Mouse (Mus musculus): ENCODE results near the gene Spty2d1.
"Not testable (repeated sequence)": the region's sequence is repeated elsewhere in the genome, so short reads cannot be mapped to it uniquely, and the experiment has no call there.

Spty2d1 gene

GRCm38 (mm10) chr7:47008168-47008993, at the start of gene Spty2d1:
Gene Spty2d1, minus strand, starts transcription at chr7:47008411.
- in situ Hi-C loops (cut with MboI; ENCODE audit: low sequenced_read_pairs) = no loop called here

DNA sequence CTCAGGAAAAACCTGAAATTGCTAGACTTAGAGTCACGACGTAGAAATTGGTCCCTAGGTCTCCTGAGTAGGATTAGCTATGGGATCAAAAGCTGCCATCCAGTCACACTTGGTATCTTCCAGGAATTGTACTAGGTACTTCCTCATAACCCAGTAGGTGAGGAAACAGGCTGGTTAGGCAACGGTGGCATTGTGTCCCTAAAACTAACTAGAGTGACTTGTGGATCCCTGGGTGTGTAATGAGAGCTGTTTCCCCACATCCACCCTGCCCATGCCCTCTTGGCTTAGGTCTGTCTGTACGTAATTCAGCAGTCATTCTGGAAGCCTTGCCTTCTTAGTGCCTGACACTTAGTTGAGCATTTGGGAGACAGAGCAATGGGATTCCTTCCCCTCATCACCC, 48.1 kb upstream of the Spty2d1 start:
- in situ Hi-C loops (cut with MboI; ENCODE audit: low sequenced_read_pairs) = no loop called here

DNA sequence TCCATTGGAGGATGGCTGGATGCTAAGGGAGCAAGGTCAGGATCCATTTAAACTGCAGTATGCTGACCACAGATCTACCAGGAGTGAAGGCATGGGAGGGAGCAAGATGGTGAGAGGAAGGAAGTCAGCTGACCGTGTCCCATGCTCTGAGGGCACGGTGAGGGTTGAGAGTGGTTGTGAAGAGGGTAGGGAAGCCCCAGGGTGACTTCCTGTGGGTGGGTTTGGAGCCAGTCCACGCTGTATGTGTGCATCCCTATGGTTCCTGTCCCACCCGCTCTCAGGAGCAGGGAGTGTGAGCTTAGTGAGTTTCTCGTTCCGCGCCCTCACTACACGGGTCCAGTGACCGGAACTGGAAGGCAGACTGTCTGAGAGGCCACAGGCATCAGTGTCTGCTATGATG, 47.5 kb upstream of the Spty2d1 start:
- in situ Hi-C loops (cut with MboI; ENCODE audit: low sequenced_read_pairs) = no loop called here

DNA sequence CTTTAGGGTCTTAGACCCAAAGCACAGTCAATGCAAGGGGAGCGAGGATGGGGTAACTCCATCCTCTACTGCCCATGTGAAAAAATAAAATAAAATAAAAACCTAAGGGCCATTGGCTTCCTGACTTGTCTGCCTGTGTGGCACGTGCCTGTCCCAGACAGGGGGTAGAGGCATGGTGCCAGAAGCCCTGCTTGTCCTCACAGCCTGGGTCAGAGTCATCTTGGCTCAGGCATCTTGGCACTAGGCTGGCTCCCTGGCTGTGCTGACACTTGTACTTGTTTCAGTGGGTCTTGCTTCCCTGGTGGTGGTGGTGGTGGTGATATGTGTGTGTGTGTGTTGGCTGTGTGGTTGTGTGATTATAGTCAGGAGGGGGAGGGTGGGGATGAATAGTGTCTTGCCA, 46.5 kb upstream of the Spty2d1 start:
- in situ Hi-C loops (cut with MboI; ENCODE audit: low sequenced_read_pairs) = no loop called here

GRCm38 (mm10) chr7:47053287-47053686, 45.1 kb upstream of the Spty2d1 start:
- in situ Hi-C loops (cut with MboI; ENCODE audit: low sequenced_read_pairs) = no loop called here

- in situ Hi-C loops (cut with MboI; ENCODE audit: low sequenced_read_pairs) = no loop called here
These were observed 44.1 kb upstream of the Spty2d1 start for GRCm38 (mm10) chr7:47052276-47052675.

- in situ Hi-C loops (cut with MboI; ENCODE audit: low sequenced_read_pairs) = no loop called here
These were observed 43.4 kb upstream of the Spty2d1 start for GRCm38 (mm10) chr7:47051404-47052151.

- in situ Hi-C loops (cut with MboI; ENCODE audit: low sequenced_read_pairs) = no loop called here
These were observed 42.6 kb upstream of the Spty2d1 start for GRCm38 (mm10) chr7:47050766-47051165.

DNA sequence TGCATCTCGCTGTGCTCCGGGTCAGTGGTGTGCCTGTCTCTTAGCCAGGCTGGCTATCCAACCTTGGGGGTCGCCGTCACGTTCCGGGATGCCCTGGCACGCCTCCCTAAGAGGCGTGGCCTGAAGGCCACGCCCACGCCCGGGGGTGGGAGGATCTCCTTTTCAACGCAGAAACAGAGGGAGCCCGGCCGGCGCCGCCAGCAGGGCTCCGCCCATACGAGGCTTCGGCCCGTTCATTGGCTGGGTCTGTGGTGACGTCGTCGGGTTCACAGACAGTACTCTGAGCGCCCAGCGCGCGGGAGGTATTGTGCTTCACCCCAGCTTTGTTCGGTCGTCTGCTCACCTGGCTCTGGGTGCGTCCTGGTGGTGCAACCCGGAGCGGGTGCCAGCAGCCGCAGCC, 42.2 kb upstream of the Spty2d1 start, which contains the start of gene Tmem86a:
Gene Tmem86a, plus strand, starts transcription at position 236 of the 400 bp plus-strand sequence.
- in situ Hi-C loops (cut with MboI; ENCODE audit: low sequenced_read_pairs) = no loop called here

DNA sequence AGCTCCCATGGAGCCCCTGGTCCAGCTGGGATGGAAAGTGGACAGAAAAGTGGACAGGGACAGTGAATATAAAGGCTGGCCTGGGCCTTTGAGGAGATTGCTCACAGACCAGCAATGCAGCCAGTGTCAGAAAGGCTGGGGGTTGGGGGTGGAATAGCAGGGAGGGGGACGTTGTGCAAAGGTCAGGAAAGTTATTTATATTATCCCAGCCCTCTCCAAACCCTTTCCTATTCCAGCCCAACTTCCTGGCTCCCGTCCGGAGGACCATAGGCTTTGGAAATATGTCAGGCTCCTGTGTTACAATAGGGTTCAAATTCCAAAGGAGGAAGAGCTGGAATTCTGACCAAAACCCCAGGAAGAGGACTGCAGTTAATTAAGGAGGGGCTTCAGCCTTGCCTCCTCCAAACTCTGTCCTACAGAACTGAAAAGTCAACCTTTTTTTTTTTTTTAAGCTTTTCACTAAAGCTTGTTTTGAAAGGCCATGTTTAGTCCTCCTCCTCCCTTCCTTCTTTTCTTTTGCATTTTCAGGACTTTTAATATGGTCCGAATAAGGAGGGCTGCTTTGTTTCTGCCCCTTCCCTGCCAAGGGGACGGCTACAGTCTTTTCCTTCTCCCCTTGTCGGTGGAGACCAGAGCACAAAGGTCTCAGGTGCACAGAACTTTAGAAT, 34.7 kb upstream of the Spty2d1 start:
- in situ Hi-C loops (cut with MboI; ENCODE audit: low sequenced_read_pairs) = no loop called here

- in situ Hi-C loops (cut with MboI; ENCODE audit: low sequenced_read_pairs) = no loop called here
These were observed 33.9 kb upstream of the Spty2d1 start for GRCm38 (mm10) chr7:47042121-47042520.

DNA sequence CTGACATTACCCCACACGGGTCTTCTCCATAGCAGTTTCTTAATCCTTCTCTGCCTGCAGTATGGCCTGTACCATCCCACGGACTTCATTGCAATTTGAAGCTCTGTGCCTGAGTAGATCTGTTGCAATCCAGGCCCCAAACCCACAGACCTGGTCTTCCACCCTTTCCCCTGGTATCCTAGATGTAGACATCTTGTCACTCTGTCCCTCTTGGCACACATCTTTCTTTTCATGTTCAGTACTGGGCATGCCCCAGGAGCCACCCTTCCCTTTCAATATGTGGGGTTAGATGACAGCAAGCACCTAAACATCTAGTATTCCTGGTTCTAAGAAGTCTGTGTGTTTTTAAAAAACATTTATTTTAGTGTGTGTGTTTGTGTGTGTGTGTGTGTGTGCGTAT, 33.5 kb upstream of the Spty2d1 start:
- in situ Hi-C loops (cut with MboI; ENCODE audit: low sequenced_read_pairs) = no loop called here

DNA sequence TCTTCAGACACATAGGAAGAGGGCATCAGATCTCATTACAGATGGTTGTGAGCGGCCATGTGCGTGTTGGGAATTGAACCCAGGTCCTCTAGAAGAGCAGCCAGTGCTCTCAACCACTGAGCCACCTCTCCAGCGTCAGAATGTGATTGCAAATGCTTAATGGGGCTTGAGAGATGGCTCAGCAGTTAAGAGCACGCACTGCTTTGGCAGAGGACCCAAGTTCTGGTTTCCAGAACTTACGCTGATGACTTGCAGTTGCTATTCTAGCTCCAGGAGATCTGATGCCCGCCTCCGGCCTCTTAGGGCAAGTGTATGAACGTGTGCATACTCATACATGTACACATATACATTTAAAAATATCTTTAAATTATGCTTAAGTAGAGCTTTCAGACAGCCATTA, 27.2 kb upstream of the Spty2d1 start:
- in situ Hi-C loops (cut with MboI; ENCODE audit: low sequenced_read_pairs) = no loop called here

DNA sequence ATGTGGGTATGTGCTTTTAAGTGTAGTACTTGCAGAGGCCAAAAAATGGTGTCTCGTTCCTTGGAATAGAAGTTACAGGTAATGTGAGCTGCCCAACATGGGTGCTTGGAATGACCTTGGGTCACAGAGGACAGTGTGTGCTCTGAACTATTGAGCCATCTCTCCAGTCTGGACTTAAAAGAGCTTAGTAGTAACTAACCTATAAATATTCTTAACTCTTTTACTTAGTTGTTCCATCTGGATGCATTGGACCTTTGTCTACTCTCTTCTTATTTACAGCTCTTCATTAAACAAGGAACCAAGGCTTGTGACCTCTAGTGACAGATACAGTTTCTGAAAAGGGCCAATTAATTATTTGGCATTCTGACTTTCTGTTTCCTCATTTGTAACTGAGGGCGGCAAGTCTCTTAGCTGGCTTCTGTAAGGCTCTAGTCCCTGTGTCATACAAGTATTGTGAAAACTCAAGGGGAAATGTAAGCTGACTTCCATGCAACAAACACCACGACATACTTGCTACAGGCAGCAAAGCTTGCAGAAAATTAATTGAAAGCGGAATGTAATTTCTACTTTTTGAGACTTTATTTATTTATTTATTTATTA, 26.7 kb upstream of the Spty2d1 start:
- in situ Hi-C loops (cut with MboI; ENCODE audit: low sequenced_read_pairs) = no loop called here

DNA sequence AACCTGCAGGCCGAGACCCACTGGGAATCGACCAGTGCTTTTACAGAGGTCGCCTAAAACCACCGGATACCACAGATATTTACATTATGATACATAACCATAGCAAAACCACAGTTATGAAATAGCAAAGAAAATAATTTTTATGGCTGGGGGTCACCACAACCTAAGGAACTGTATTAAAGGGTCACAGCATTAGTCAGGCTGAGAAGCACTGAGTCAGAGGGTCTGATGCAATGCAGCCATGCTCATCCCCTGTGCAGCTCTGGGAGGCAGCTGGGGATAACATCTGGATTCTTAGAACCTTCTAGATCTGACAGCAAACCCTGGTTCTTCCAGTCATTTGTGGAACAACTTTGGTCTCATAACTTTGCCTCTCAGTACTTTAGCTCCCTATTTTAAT, 23.2 kb upstream of the Spty2d1 start:
- in situ Hi-C loops (cut with MboI; ENCODE audit: low sequenced_read_pairs) = no loop called here

DNA sequence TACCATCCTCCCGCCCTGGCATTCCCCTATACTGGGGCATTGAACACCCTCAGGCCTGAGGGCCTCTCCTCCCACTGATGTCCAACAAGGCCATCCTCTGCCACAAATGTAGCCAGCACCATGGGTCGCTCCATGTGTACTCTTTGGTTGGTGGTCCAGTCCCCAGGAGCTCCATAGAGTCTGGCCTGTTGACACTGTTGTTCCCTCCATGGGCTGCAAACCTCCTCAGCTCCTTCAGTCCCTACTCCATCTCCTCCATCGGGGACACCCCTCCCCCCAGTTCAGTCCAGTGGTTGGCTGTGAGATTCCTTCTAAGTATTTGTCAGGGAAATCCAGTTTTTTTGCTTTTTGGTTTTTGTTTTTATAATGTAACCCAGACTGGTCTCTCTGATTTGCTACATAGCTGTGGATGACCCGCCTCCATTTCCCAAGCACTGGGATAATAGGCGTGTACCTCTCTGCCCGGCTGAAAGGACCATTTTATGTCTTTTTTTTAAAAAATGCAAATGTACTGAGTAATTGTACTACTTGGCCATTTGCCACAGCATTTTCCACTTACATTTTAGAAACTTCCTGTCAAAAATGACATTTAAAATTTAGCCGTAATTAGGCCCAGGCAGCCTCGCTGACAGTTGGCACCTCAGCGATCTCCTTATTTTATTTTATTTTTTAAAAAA, 22.4 kb upstream of the Spty2d1 start:
- in situ Hi-C loops (cut with MboI; ENCODE audit: low sequenced_read_pairs) = no loop called here

GRCm38 (mm10) chr7:47027520-47027919, 19.3 kb upstream of the Spty2d1 start:
- in situ Hi-C loops (cut with MboI; ENCODE audit: low sequenced_read_pairs) = no loop called here

- in situ Hi-C loops (cut with MboI; ENCODE audit: low sequenced_read_pairs) = not testable (repeated sequence)
These were observed 18.7 kb upstream of the Spty2d1 start for GRCm38 (mm10) chr7:47026899-47027298.

- in situ Hi-C loops (cut with MboI; ENCODE audit: low sequenced_read_pairs) = no loop called here
These were observed 17.2 kb upstream of the Spty2d1 start for GRCm38 (mm10) chr7:47025429-47025828.

GRCm38 (mm10) chr7:47024454-47024853, 16.2 kb upstream of the Spty2d1 start:
- in situ Hi-C loops (cut with MboI; ENCODE audit: low sequenced_read_pairs) = loop anchor here (5.0 kb wide), 1 partner anchor 128 kb away; no protein-coding TSS in a partner anchor
